Mouse (Mus musculus): ENCODE measurements at regions not wholly inside any gene's neighbourhood (a gene's known extent, or its start where the extent isn't known, plus 50 kb on each side); places are given as distances from the start of the nearest gene placed in this dataset.

- in situ Hi-C loops (cut with MboI, MseI) = no loop called here
These were observed 99.8 kb downstream of the Ier5 start for GRCm38 (mm10) chr1:154999501-155000131.

- in situ Hi-C loops (cut with MboI, MseI) = no loop called here
These were observed 103.6 kb downstream of the Ier5 start for GRCm38 (mm10) chr1:154995778-154996390.

GRCm38 (mm10) chr1:154993927-154994856 is 105.2 kb downstream of the Ier5 start:
- in situ Hi-C loops (cut with MboI, MseI) = no loop called here

GRCm38 (mm10) chr1:154983325-154983724 is 99.0 kb upstream of the Cacna1e start:
- in situ Hi-C loops (cut with MboI, MseI) = no loop called here

DNA sequence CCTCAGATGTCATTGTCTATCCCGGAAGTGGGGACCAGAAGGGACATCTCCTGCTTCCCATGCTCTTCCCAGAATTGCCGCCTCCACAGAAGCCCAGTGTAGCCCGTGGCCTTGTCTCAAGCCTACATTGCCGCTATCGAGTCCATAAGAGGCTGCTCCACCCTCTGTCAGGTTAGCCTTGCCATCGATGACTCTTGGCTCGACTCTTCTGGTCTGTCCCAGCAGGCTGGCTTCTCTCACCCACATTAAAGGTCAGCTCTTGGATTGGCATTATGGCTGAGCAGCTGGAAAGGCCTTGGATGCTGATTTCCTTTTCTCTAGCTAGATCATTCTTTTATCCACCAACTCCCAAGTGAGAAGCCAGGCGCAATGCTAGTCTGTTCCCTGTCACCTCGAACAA is 98.5 kb upstream of the Cacna1e start:
- in situ Hi-C loops (cut with MboI, MseI) = no loop called here

GRCm38 (mm10) chr1:154981687-154982086 is 97.4 kb upstream of the Cacna1e start:
- in situ Hi-C loops (cut with MboI, MseI) = no loop called here

- in situ Hi-C loops (cut with MboI, MseI) = no loop called here
These were observed 91.4 kb upstream of the Cacna1e start for GRCm38 (mm10) chr1:154975732-154976131.

GRCm38 (mm10) chr1:154961271-154961670 is 77.0 kb upstream of the Cacna1e start:
- in situ Hi-C loops (cut with MboI, MseI) = no loop called here

DNA sequence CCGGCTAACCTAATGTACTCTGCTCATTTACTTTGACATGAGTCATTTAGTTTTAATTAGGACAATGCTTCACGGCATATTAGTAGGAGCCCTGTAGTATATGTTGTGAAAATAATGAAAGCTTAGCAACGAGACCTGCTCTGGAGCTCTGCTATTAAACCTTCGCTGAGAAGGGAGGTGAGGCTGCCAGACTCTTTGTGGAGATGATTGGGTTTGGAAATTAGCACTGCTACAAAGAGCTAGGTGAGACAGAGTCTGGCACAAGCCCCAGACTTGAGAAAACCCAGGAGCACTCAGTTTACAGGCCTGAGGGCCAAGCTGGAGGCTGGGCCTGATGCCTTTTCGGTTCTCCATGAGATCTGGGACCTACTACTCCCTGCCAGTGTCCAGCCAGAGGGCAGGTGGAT is 72.3 kb upstream of the Cacna1e start:
- in situ Hi-C loops (cut with MboI, MseI) = no loop called here

DNA sequence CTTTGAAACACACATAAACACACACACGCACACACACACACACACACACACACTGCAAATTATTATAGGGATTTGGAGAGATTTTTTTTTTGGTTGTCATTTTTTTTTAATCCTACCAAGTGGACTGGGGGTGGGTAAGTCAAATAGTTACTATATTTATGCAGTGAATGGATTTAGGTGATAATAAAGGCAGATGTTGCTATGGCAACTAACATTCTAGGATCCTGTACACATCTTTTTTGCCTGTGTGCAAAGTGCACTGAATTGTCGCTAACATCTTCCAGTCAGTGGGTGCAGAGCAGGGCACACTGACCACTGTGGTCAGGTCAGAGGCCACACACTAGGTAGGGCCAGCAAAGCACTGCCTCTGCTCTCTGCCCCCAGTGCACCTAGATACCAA is 68.4 kb upstream of the Cacna1e start:
- in situ Hi-C loops (cut with MboI, MseI) = no loop called here

Data from regulatory T cell (primary cell).